Mouse (Mus musculus): ENCODE data around the gene Spryd7. TPM values are rescaled to one million over a fixed set of nuclear protein-coding genes. Genes with fewer than 3 reads are reported as not detected.

The Spryd7 gene
- total and polyA plus RNA-seq, 2 experiments from 2014 or later: 27.1 to 61.8 TPM

- Histone ChIP-seq H3K9ac (replicated peaks; ENCODE audit: low read length) (no peak within 1 kb of the TSS), H3K4me2 (ENCODE audit: low read depth, low read length) (peak within 1 kb of the TSS; percentile 69), H3K36me3 (ENCODE audit: insufficient read depth, low read length) (no peaks in the 10 kb centered on the region), H3K4me3 (ENCODE audit: low read length) (peak within 1 kb of the TSS; percentile 80), H3K9me3 (ENCODE audit: low read length) (no peaks in the 10 kb centered on the region), H3K27ac (no peak within 1 kb of the TSS), H3K4me1 (ENCODE audit: insufficient read depth, low read length) (peaks cover 3% of the 10 kb centered on the region; the same call in 1 of the 2 replicates), H3K27me3 (ENCODE audit: insufficient read depth, low read length) (no peaks in the 10 kb centered on the region)
- WGBS: 62% methylated on average over 5 of the region's 5 CpGs
- DNase-seq (ENCODE audit: low spot score): no peak
- no peak for ATAC-seq
- TF ChIP-seq CTCF (IDR thresholded peaks at IDR 0.05; ENCODE audit: low read depth): no peak
These were observed 41.3 kb upstream of the Spryd7 start, which contains the start of gene Trim13 for GRCm38 (mm10) chr14:61597968-61598367. Gene Trim13 (plus strand): TSS chr14:61598247.

GRCm38 (mm10) chr14:61596719-61597426, 40.2 kb upstream of the Spryd7 start:
- Histone ChIP-seq H3K36me3 (ENCODE audit: insufficient read depth, low read length) (no peaks in the 10 kb centered on the region), H3K4me1 (ENCODE audit: insufficient read depth, low read length) (peaks cover 1% of the 10 kb centered on the region; the same call in 1 of the 2 replicates), H3K9me3 (ENCODE audit: low read length) (no peaks in the 10 kb centered on the region), H3K27me3 (ENCODE audit: insufficient read depth, low read length) (no peaks in the 10 kb centered on the region), H3K4me3 (ENCODE audit: low read length) (no peak overlapping the region), H3K4me2 (ENCODE audit: low read depth, low read length) (no peak overlapping the region), H3K27ac (no peak overlapping the region), H3K9ac (replicated peaks; ENCODE audit: low read length) (no peak overlapping the region)
- ATAC-seq: no peak
- TF ChIP-seq CTCF (IDR thresholded peaks at IDR 0.05; ENCODE audit: low read depth): no peak
- no peak for DNase-seq (ENCODE audit: low spot score)
- 93% methylated on average over 9 of the region's 9 CpGs for WGBS

- no peaks in the 10 kb centered on the region for H3K36me3 ChIP-seq (ENCODE audit: insufficient read depth, low read length)
- no peak for ATAC-seq
- 86% methylated on average over 4 of the region's 4 CpGs for WGBS
- TF ChIP-seq CTCF (IDR thresholded peaks at IDR 0.05; ENCODE audit: low read depth): no peak
- no peak overlapping the region for H3K9ac ChIP-seq (replicated peaks; ENCODE audit: low read length)
- no peak for DNase-seq (ENCODE audit: low spot score)
- no peaks in the 10 kb centered on the region for H3K27me3 ChIP-seq (ENCODE audit: insufficient read depth, low read length)
- H3K4me3 ChIP-seq (ENCODE audit: low read length): no peak overlapping the region
- no peaks in the 10 kb centered on the region for H3K4me1 ChIP-seq (ENCODE audit: insufficient read depth, low read length)
- no peak overlapping the region for H3K27ac ChIP-seq
- no peak overlapping the region for H3K4me2 ChIP-seq (ENCODE audit: low read depth, low read length)
- H3K9me3 ChIP-seq (ENCODE audit: low read length): no peaks in the 10 kb centered on the region
These were observed 32.8 kb upstream of the Spryd7 start for GRCm38 (mm10) chr14:61589288-61590065.

GRCm38 (mm10) chr14:61575941-61576340, 19.3 kb upstream of the Spryd7 start:
- no peaks in the 10 kb centered on the region for H3K27me3 ChIP-seq (ENCODE audit: insufficient read depth, low read length)
- no peaks in the 10 kb centered on the region for H3K9me3 ChIP-seq (ENCODE audit: low read length)
- ATAC-seq (no peak), DNase-seq (ENCODE audit: low spot score) (no peak)
- no peak overlapping the region for H3K9ac ChIP-seq (replicated peaks; ENCODE audit: low read length)
- no peaks in the 10 kb centered on the region for H3K4me1 ChIP-seq (ENCODE audit: insufficient read depth, low read length)
- TF ChIP-seq CTCF (IDR thresholded peaks at IDR 0.05; ENCODE audit: low read depth): no peak
- 95% methylated on average over 8 of the region's 8 CpGs for WGBS
- no peak overlapping the region for H3K4me2 ChIP-seq (ENCODE audit: low read depth, low read length)
- H3K36me3 ChIP-seq (ENCODE audit: insufficient read depth, low read length): no peaks in the 10 kb centered on the region
- H3K4me3 ChIP-seq (ENCODE audit: low read length): no peak overlapping the region
- no peak overlapping the region for H3K27ac ChIP-seq

- H3K36me3 ChIP-seq (ENCODE audit: insufficient read depth, low read length): no peaks in the 10 kb centered on the region
- TF ChIP-seq CTCF (IDR thresholded peaks at IDR 0.05; ENCODE audit: low read depth): no peak
- whole genome bisulfite sequencing: 85% methylated on average over 10 of the region's 10 CpGs
- DNase-seq (ENCODE audit: low spot score) (no peak), ATAC-seq (no peak)
- no peaks in the 10 kb centered on the region for H3K27me3 ChIP-seq (ENCODE audit: insufficient read depth, low read length)
- H3K4me2 ChIP-seq (ENCODE audit: low read depth, low read length): no peak overlapping the region
- no peak overlapping the region for H3K4me3 ChIP-seq (ENCODE audit: low read length)
- no peak overlapping the region for H3K27ac ChIP-seq
- no peaks in the 10 kb centered on the region for H3K9me3 ChIP-seq (ENCODE audit: low read length)
- no peak overlapping the region for H3K9ac ChIP-seq (replicated peaks; ENCODE audit: low read length)
- H3K4me1 ChIP-seq (ENCODE audit: insufficient read depth, low read length): no peaks in the 10 kb centered on the region
These were observed 18.4 kb upstream of the Spryd7 start for GRCm38 (mm10) chr14:61575066-61575465.

GRCm38 (mm10) chr14:61572131-61572530, 15.4 kb upstream of the Spryd7 start:
- no peaks in the 10 kb centered on the region for H3K36me3 ChIP-seq (ENCODE audit: insufficient read depth, low read length)
- no peaks in the 10 kb centered on the region for H3K4me1 ChIP-seq (ENCODE audit: insufficient read depth, low read length)
- TF ChIP-seq CTCF (IDR thresholded peaks at IDR 0.05; ENCODE audit: low read depth): no peak
- no peaks in the 10 kb centered on the region for H3K9me3 ChIP-seq (ENCODE audit: low read length)
- ATAC-seq (no peak), DNase-seq (ENCODE audit: low spot score) (no peak)
- 72% methylated on average over 2 of the region's 2 CpGs for WGBS
- no peak overlapping the region for H3K27ac ChIP-seq
- H3K4me3 ChIP-seq (ENCODE audit: low read length): no peak overlapping the region
- H3K27me3 ChIP-seq (ENCODE audit: insufficient read depth, low read length): no peaks in the 10 kb centered on the region
- H3K9ac ChIP-seq (replicated peaks; ENCODE audit: low read length): no peak overlapping the region
- H3K4me2 ChIP-seq (ENCODE audit: low read depth, low read length): no peak overlapping the region

Data from hindbrain, postnatal 0 days (tissue).